Mouse (Mus musculus): ENCODE results near the gene Rbm20. TPM values are rescaled to one million over a fixed set of nuclear protein-coding genes. Genes with fewer than 3 reads are reported as not detected.

Rbm20 gene
- total and polyA plus RNA-seq, 3 experiments = 37.3 to 58.6 TPM; not detected in 1

GRCm38 (mm10) chr19:53859593-53859992 lies 182.5 kb downstream of the Rbm20 start:
- H3K9me3 ChIP-seq (replicated peaks; ENCODE audit: insufficient read depth, low read length) = no peaks in the 10 kb centered on the region
- H3K27me3 ChIP-seq (ENCODE audit: control insufficient read depth in 1 of 2, insufficient read depth in 2 of 2, low read length in 2 of 2) = no peaks in the 10 kb centered on the region
- H3K9ac ChIP-seq (ENCODE audit: control insufficient read depth, low read depth, low read length, poor library complexity, severe bottlenecking) = no peak overlapping the region
- H3K36me3 ChIP-seq (ENCODE audit: control insufficient read depth in 1 of 2, insufficient read depth in 2 of 2, low read length in 2 of 2) = no peaks in the 10 kb centered on the region; a peak in 1 of 4 replicates
- no peaks in the 10 kb centered on the region for H3K4me1 ChIP-seq (ENCODE audit: control insufficient read depth in 1 of 2, insufficient read depth in 2 of 2, low read length in 2 of 2)
- no peak overlapping the region for H3K4me3 ChIP-seq (ENCODE audit: control insufficient read depth in 1 of 2, insufficient read depth in 1 of 2, low read depth in 2 of 2, low read length in 2 of 2)
- TF ChIP-seq CHD2 (IDR thresholded peaks at IDR 0.05; ENCODE audit: low read length) (no peak), GABPA (IDR thresholded peaks at IDR 0.05; ENCODE audit: low read depth, low read length) (no peak), UBTF (IDR thresholded peaks at IDR 0.05; ENCODE audit: borderline replicate concordance, insufficient read depth, low read depth, low read length) (no peak), KAT2A (conservative IDR thresholded peaks at IDR 0.05; ENCODE audit: low read depth, low read length) (no peak), MAFK (IDR thresholded peaks at IDR 0.05; ENCODE audit: borderline replicate concordance, low read depth, low read length) (no peak), EP300 (IDR thresholded peaks at IDR 0.05; ENCODE audit: low read depth in 1 of 2, low read length in 2 of 2) (no peak), ZKSCAN1 (IDR thresholded peaks at IDR 0.05; ENCODE audit: low read depth, low read length) (no peak), POLR2AphosphoS2 (IDR thresholded peaks at IDR 0.05; ENCODE audit: low read length) (no peak), JUND (IDR thresholded peaks at IDR 0.05; ENCODE audit: low read depth, low read length) (no peak), MXI1 (IDR thresholded peaks at IDR 0.05; ENCODE audit: low read depth, low read length) (no peak), SMC3 (IDR thresholded peaks at IDR 0.05; ENCODE audit: low read depth, low read length) (no peak), HCFC1 (IDR thresholded peaks at IDR 0.05; ENCODE audit: low read depth, low read length) (no peak), POLR2A (IDR thresholded peaks at IDR 0.05; ENCODE audit: control insufficient read depth in 1 of 2, insufficient read depth in 1 of 2, low read depth in 1 of 2, low read length in 2 of 2, poor library complexity in 1 of 2) (no peak)
- H3K27ac ChIP-seq (ENCODE audit: control insufficient read depth, low read depth, low read length) = no peak overlapping the region
- H3K79me2 ChIP-seq (ENCODE audit: control insufficient read depth, insufficient read depth, low read length, poor library complexity) = no peaks in the 10 kb centered on the region
- DNase-seq (ENCODE audit: low read depth, low spot score) = no peak

GRCm38 (mm10) chr19:53861346-53861745 lies 184.2 kb downstream of the Rbm20 start:
- Histone ChIP-seq H3K79me2 (ENCODE audit: control insufficient read depth, insufficient read depth, low read length, poor library complexity) (no peaks in the 10 kb centered on the region), H3K4me3 (ENCODE audit: control insufficient read depth in 1 of 2, insufficient read depth in 1 of 2, low read depth in 2 of 2, low read length in 2 of 2) (no peak overlapping the region), H3K9ac (ENCODE audit: control insufficient read depth, low read depth, low read length, poor library complexity, severe bottlenecking) (no peak overlapping the region), H3K27ac (ENCODE audit: control insufficient read depth, low read depth, low read length) (no peak overlapping the region), H3K36me3 (ENCODE audit: control insufficient read depth in 1 of 2, insufficient read depth in 2 of 2, low read length in 2 of 2) (no peaks in the 10 kb centered on the region; a peak in 1 of 4 replicates), H3K27me3 (ENCODE audit: control insufficient read depth in 1 of 2, insufficient read depth in 2 of 2, low read length in 2 of 2) (no peaks in the 10 kb centered on the region), H3K9me3 (replicated peaks; ENCODE audit: insufficient read depth, low read length) (no peaks in the 10 kb centered on the region), H3K4me1 (ENCODE audit: control insufficient read depth in 1 of 2, insufficient read depth in 2 of 2, low read length in 2 of 2) (no peaks in the 10 kb centered on the region)
- no peak for DNase-seq (ENCODE audit: low read depth, low spot score)
- TF ChIP-seq ZMIZ1 (IDR thresholded peaks at IDR 0.05; ENCODE audit: low read depth, low read length) (no peak), E2F4 (IDR thresholded peaks at IDR 0.05; ENCODE audit: borderline replicate concordance, low read depth, low read length) (no peak), MEF2A (IDR thresholded peaks at IDR 0.05; ENCODE audit: extremely low read depth, insufficient replicate concordance, low read depth, low read length, poor library complexity, severe bottlenecking) (no peak), ELF1 (IDR thresholded peaks at IDR 0.05; ENCODE audit: low read depth, low read length) (no peak), ZNF384 (IDR thresholded peaks at IDR 0.05; ENCODE audit: low read depth, low read length) (no peak), TAL1 (IDR thresholded peaks at IDR 0.05; ENCODE audit: low read length) (no peak), SIN3A (IDR thresholded peaks at IDR 0.05; ENCODE audit: low read length) (no peak), ETS1 (IDR thresholded peaks at IDR 0.05; ENCODE audit: low read depth, low read length) (no peak)

Data from MEL (cell line).